Mouse (Mus musculus): ENCODE measurements around the gene Socs3.

Gene Socs3

GRCm38 (mm10) chr11:117995255-117995654, 25.4 kb upstream of the Socs3 start:
- DNase-seq (ENCODE audit: low read depth, low spot score): no peak

GRCm38 (mm10) chr11:117994250-117995057, 24.6 kb upstream of the Socs3 start:
- DNase-seq (ENCODE audit: low read depth, low spot score): no peak

DNA sequence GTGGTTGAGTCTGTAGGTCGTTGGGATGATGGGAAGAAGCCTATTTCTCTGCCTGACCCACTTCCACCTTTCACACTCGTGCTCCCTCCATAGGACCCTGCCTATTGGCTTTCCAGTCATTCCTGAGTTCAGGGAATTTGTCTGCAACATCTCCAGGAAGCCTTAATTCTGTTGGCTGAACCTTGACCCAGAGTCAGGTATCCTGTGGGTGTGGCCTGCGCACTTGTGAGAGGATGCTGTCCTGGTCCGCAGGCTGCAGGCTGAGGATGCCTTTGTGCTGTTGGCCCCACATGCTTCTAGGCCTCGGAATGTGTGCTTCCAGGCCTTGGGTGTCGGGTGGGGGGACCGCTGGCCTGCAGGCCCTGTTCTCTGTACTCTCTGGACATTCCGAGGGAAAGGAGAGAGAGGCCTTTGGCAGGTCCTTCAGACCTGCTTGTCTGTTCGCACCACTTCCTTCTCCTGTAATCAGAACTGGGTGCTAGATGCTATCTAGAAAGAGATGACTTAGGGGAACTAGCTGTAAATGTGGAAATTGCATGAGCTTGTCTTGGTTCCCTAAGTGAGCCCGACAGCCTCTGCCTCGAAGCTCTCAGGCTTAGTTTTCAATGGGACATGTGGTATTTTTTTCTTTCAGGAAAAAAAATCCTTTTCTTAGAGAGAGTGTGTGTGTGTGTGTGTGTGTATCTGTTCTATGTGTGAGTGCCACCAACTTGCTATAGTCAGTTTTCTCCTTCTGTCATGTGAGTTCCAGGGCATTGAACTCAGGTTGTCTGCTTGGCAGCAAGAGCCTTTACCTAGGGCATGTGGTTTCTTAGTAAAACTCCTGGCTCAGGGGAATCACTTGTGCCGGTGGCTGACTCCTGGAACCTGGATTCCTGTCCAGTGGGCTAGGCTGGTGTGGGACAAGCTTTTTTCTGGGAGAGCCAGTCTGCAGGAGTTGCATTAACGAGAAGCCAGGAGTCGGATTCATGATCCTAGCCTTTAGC, 23.6 kb upstream of the Socs3 start:
- DNase-seq (ENCODE audit: low read depth, low spot score): no peak

GRCm38 (mm10) chr11:117991502-117992470, 21.9 kb upstream of the Socs3 start:
- DNase-seq (ENCODE audit: low read depth, low spot score): no peak

DNA sequence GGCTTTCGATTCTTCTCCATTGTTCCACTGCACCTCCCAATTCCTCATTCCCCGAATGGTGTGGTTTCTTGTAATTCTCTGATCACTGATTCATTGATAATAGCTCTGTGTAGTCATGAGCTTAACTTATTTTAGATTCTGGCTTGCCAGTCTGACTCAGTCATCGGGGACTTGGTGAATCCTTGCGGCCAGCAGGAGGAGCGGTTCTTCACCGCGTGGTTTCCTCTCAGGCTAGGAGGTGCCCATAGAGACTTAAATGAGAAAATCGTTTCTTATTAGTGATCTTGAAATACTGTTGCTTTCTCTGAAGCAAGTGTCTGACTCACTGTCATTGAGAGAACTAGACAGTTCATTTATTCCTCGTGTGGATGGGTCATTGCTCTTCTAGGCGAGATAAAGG, 20.1 kb upstream of the Socs3 start:
- DNase-seq (ENCODE audit: low read depth, low spot score): no peak

- no peak for DNase-seq (ENCODE audit: low read depth, low spot score)
Measured at GRCm38 (mm10) chr11:117989241-117989640, 19.4 kb upstream of the Socs3 start.

DNA sequence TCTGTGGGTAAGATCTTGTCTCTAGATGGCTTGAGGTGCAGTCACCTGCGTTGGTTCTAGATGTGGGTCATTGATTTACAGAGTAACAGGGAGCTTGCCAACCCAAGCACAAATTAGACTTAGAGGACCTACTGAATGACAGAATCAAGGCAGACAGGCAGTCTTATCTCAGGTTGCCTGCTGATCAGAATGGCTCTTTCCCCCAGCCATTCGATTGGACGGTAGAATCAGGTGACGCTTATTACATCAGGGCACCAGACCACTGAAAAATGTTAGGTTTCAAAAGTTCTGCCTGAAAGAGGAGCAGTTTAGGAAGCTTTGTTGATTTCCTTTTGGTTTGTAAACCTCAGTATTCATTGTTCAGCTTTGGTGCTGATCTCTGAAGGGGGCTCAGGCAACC, 18.1 kb upstream of the Socs3 start:
- DNase-seq (ENCODE audit: low read depth, low spot score): no peak

GRCm38 (mm10) chr11:117987032-117987451, 17.2 kb upstream of the Socs3 start:
- no peak for DNase-seq (ENCODE audit: low read depth, low spot score)

- DNase-seq (ENCODE audit: low read depth, low spot score): peak; percentile 88
Measured at GRCm38 (mm10) chr11:117986126-117987031, 16.5 kb upstream of the Socs3 start, which contains the start of gene Pgs1. TSS of gene Pgs1 (plus strand) at chr11:117986292.

GRCm38 (mm10) chr11:117983770-117984169, 13.9 kb upstream of the Socs3 start:
- no peak for DNase-seq (ENCODE audit: low read depth, low spot score)

DNA sequence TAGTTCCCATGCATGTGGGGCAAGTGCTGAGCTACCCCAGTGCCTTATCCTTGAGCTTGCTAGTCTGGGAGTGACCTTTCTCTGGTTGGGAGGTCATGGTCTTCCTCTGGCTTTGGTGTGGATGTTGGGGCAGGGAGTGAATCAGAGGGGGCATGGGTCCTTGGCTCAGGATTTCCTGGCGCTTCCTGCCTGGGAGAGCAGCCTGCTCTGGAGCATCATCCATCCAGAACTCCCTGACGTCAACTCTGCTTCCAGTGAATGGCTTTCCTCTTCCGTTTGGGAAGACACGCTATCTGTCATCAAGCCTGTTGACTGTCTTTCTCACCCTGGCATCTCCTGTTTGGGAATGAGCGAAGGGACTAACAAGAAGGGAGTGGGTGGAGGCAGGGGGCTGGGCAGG, 12.6 kb upstream of the Socs3 start:
- DNase-seq (ENCODE audit: low read depth, low spot score): no peak

GRCm38 (mm10) chr11:117979388-117979787, 9.5 kb upstream of the Socs3 start:
- DNase-seq (ENCODE audit: low read depth, low spot score): no peak

- DNase-seq (ENCODE audit: low read depth, low spot score): no peak
Measured at GRCm38 (mm10) chr11:117977694-117978360, 8.0 kb upstream of the Socs3 start.

- peak; percentile 86 for DNase-seq (ENCODE audit: low read depth, low spot score)
Measured at GRCm38 (mm10) chr11:117976081-117976582, 6.3 kb upstream of the Socs3 start.

- peak; percentile 96 for DNase-seq (ENCODE audit: low read depth, low spot score)
Measured at GRCm38 (mm10) chr11:117975211-117975967, 5.5 kb upstream of the Socs3 start.

- DNase-seq (ENCODE audit: low read depth, low spot score): peak; percentile 69
Measured at GRCm38 (mm10) chr11:117974327-117975125, 4.7 kb upstream of the Socs3 start.

GRCm38 (mm10) chr11:117973569-117973968, 3.7 kb upstream of the Socs3 start:
- DNase-seq (ENCODE audit: low read depth, low spot score): no peak
